Mouse (Mus musculus) intestine, postnatal 0 days (tissue): ENCODE results near the gene Gimap8. TPM values are rescaled to one million over a fixed set of nuclear protein-coding genes. Genes with fewer than 3 reads are reported as not detected.
A peak's percentile ranks its signal among the peaks of the same experiment; 100 is the strongest.

Experiments
- ATAC-seq: fragments of 200-750 bp; cut with Nextera tagmentation; 2 replicates; pipeline ENCODE4 v1.8.0; 2017; ENCODE audit warnings: mild to moderate bottlenecking, moderate TSS enrichment, moderate library complexity
- H3K27ac ChIP-seq: fragments of 300-500 bp; sonication (generic); 2 replicates; pipeline ENCODE4 v1.5.1; 2014; ENCODE audit warnings: mild to moderate bottlenecking, low read depth, low read length, moderate library complexity
- H3K27me3 ChIP-seq: fragments of 300-500 bp; sonication (generic); replicated peaks from 2 replicates; pipeline ENCODE4 v1.6.1; 2014; ENCODE audit warnings: low read length, mixed read lengths; ENCODE audit not compliant: control insufficient read depth, insufficient read depth
- H3K36me3 ChIP-seq: fragments of 300-500 bp; sonication (generic); 2 replicates; pipeline ENCODE4 v1.6.1; 2014; ENCODE audit warnings: mild to moderate bottlenecking, moderate library complexity; ENCODE audit not compliant: control insufficient read depth, insufficient read depth
- H3K4me1 ChIP-seq: fragments of 300-500 bp; sonication (generic); replicated peaks from 2 replicates; pipeline ENCODE4 v1.6.1; 2014; ENCODE audit warnings: antibody characterized with exemption, low read length, mixed read lengths; ENCODE audit not compliant: control insufficient read depth, insufficient read depth
- H3K4me2 ChIP-seq: fragments of 300-500 bp; sonication (generic); replicated peaks from 2 replicates; pipeline ENCODE4 v1.6.1; 2014; ENCODE audit warnings: low read depth, mild to moderate bottlenecking, moderate library complexity
- H3K4me3 ChIP-seq: fragments of 300-500 bp; sonication (generic); 2 replicates; pipeline ENCODE4 v1.5.1; 2014; ENCODE audit warnings: low read depth, low read length
- H3K9ac ChIP-seq: fragments of 300-500 bp; sonication (generic); 2 replicates; pipeline ENCODE4 v1.6.1; 2014; ENCODE audit warnings: mild to moderate bottlenecking, low read depth, low read length
- H3K9me3 ChIP-seq: fragments of 300-500 bp; sonication (generic); 2 replicates; pipeline ENCODE4 v1.6.1; 2016; ENCODE audit warnings: mixed run types; ENCODE audit not compliant: control insufficient read depth
- CTCF ChIP-seq: sonication (generic); IDR thresholded peaks from 2 replicates; pipeline ENCODE4 v1.5.1; 2016; ENCODE audit warnings: low read depth, mild to moderate bottlenecking, control low read depth, antibody characterized with exemption, moderate library complexity
- WGBS: fragments of 180-500 bp; shearing (Covaris S2); extraction: QIAGEN DNeasy Blood & Tissue Kit; methylation state at CpG from one replicate; pipeline ENCODE4 v1.1.7; 2014; 5-methylcytosine and 5-hydroxymethylcytosine counted together
- polyA plus RNA-seq: library from polyadenylated mRNA; unstranded; fragments of >200 nt; fragmentation: Nextera tagmentation; extraction: Ambion mirVana; gene quantifications from 2 replicates; pipeline ENCODE4 v1.2.1, GENCODE M21; 2015

The Gimap8 gene
- polyA plus RNA-seq, 1 experiment from 2014 or later = 1.1 TPM

DNA sequence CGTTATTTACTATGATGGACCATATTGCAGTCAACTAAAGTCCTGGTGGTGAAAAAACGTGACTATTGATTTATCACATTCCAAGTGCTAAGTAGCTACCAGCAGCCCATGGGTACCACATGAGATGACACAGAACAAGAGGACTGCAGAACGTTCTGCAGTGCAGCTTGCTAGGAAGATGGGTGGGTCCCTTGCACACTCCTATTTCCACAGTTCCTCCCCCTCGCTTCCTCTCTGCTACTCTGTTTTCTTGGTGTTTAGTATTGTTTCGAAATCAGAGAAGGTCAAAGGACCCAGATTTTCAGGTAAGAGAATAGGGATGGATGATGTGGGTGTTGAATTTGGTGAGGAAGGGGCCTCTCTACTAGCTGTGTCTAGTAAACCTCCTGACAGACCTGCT lies 37.3 kb downstream of the Gimap8 start, which contains the start of gene Gimap4:
Gene Gimap4 (plus strand): TSS at position 231 of the 400 bp plus-strand sequence.
- Histone ChIP-seq H3K27ac (no peak within 1 kb of the TSS; the same call in 1 of the 2 replicates), H3K9me3 (no peaks in the 10 kb centered on the region), H3K27me3 (no peaks in the 10 kb centered on the region), H3K36me3 (no peaks in the 10 kb centered on the region), H3K4me1 (no peaks in the 10 kb centered on the region), H3K4me2 (0 out of 2 replicates have a peak within 1 kb of the TSS, but pooled peaks have one; percentile 17), H3K4me3 (no peak within 1 kb of the TSS), H3K9ac (no peak within 1 kb of the TSS)
- no peak for ATAC-seq
- TF ChIP-seq CTCF = no peak
- WGBS = 63% methylated on average over 5 of the region's 5 CpGs

DNA sequence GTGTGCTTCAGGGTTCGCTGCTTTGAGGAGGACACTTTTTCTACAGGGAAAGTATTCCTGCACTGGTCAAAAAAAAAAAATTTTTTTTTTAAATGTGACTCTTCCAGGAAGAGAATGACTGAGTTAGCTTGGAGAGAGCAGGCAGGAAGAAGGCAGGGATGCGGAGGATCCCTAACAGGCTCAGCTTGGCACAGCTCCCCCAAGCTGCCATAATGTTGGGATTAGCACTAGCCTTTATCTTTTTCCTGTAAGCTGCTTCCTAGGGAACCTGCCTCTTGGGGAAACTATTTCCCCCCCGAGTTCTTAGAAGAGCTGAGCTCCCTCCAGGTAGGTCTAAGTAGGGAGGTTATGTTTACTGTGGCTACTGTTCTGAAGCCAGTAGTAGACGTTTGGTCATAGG lies 37.8 kb downstream of the Gimap8 start:
- Histone ChIP-seq H3K4me2 (0 out of 2 replicates have a peak overlapping the region, but pooled peaks have one; percentile 17), H3K27ac (no peak overlapping the region; the same call in 1 of the 2 replicates), H3K4me3 (no peak overlapping the region), H3K36me3 (no peaks in the 10 kb centered on the region), H3K9ac (no peak overlapping the region), H3K9me3 (no peaks in the 10 kb centered on the region), H3K27me3 (no peaks in the 10 kb centered on the region), H3K4me1 (no peaks in the 10 kb centered on the region)
- ATAC-seq = no peak
- 69% methylated on average over 4 of the region's 4 CpGs for WGBS
- TF ChIP-seq CTCF = 0 out of 2 replicates have a peak, but pooled peaks have one; percentile 5

DNA sequence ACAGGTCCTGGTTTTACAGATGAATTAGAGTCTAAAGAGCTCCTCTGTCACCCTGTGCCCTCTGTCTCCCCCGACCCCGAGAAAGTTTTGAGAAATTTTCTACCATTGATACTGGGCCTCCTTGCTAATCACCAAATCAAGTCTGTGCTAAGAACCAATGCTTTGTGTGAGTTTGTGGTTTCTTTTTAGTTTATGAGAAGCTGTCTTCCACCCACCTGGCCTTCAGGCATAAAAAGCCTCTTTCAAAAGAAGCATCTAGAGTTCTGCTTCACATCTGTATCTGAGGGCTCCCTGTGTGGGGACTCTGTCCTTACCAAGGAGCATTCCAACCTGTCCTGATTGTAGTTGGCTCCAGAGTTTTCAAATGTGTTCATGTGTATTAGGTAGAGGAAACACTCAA lies 38.2 kb downstream of the Gimap8 start:
- Histone ChIP-seq H3K4me2 (no peak overlapping the region), H3K9ac (no peak overlapping the region), H3K4me3 (no peak overlapping the region)

DNA sequence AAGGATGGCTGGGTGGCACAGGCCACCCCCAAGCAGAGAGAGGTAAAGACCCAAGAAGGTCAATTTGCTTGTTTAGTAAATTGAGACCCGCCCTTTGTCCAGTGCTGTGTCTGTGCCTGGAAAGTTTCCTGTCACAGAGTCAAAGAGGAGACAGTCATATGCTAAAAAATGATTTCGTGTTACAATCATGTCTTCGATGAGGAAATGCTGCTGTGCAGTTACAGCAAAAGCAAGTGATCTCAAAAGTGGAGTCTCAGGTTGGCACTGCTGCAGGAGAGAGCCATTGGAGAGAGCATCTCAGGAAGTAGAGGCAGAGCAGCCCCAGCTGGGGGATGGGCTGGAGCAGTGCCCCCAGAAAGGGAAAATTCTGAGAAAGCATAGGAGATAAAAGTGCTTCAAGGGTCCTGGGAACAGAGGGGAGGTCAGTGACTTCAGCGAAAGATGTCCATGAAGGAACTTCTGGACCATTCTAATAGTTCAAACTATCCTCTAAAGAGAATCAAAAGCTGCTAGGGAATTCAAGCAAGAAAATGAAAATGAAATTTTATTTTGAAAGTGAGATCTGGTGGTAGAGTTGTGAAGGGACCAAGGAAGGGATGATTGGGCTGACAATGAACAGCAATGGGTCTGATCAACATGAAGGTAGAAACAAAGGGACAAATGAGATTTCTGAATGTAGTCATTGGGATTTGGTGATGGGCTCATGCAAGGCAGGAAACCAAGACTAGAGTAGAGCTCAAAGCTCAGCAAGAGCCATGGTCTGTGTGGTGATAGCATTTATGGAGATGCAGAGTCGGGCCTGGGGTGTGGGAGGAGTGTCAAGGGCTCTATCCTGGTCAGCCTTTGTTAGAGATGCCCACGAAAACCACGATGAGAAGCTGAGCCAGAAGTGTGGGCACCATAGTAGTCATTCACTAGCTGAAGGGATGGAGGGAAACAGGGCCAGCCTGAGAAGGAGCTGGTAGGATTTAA lies 38.9 kb downstream of the Gimap8 start:
- H3K9me3 ChIP-seq = no peaks in the 10 kb centered on the region
- TF ChIP-seq CTCF = no peak
- no peak overlapping the region for H3K4me2 ChIP-seq
- H3K9ac ChIP-seq = no peak overlapping the region
- no peak overlapping the region for H3K27ac ChIP-seq
- no peak for ATAC-seq
- no peaks in the 10 kb centered on the region for H3K4me1 ChIP-seq
- 87% methylated on average over 7 of the region's 7 CpGs for WGBS
- H3K4me3 ChIP-seq = no peak overlapping the region
- no peaks in the 10 kb centered on the region for H3K27me3 ChIP-seq
- H3K36me3 ChIP-seq = no peaks in the 10 kb centered on the region

More for the DNA sequence above, 38.2 kb downstream of the Gimap8 start:
- H3K27me3 ChIP-seq = no peaks in the 10 kb centered on the region
- WGBS = 94% methylated on average over 2 of the region's 2 CpGs
- no peak for TF ChIP-seq CTCF
- no peaks in the 10 kb centered on the region for H3K4me1 ChIP-seq
- no peaks in the 10 kb centered on the region for H3K9me3 ChIP-seq
- ATAC-seq = no peak
- H3K36me3 ChIP-seq = no peaks in the 10 kb centered on the region
- no peak overlapping the region; the same call in 1 of the 2 replicates for H3K27ac ChIP-seq

DNA sequence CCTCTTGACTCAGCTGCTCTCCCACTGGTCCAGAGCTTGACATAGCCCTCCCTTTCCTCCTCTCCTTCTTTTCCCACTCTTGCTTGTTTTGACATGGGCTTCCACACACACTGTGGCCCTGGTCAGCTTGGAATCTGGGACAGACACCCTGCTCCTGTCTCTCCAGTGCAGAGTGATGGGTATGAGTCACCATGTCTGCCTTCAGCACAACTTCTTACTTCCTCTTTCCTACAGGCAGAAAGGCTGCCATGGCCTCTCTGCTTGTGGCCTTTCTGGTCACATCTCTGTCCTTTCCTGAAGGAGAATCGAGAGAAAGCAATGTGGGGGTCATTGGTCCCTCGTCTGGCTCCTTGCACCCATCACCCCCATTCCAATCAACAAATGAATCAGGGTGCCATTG lies 40.0 kb downstream of the Gimap8 start:
- Histone ChIP-seq H3K27ac (no peak overlapping the region), H3K36me3 (no peaks in the 10 kb centered on the region), H3K4me1 (no peaks in the 10 kb centered on the region), H3K27me3 (no peaks in the 10 kb centered on the region), H3K4me3 (no peak overlapping the region), H3K9ac (no peak overlapping the region), H3K9me3 (no peaks in the 10 kb centered on the region), H3K4me2 (no peak overlapping the region)
- no peak for ATAC-seq
- WGBS = 84% methylated on average over 2 of the region's 2 CpGs
- no peak for TF ChIP-seq CTCF

DNA sequence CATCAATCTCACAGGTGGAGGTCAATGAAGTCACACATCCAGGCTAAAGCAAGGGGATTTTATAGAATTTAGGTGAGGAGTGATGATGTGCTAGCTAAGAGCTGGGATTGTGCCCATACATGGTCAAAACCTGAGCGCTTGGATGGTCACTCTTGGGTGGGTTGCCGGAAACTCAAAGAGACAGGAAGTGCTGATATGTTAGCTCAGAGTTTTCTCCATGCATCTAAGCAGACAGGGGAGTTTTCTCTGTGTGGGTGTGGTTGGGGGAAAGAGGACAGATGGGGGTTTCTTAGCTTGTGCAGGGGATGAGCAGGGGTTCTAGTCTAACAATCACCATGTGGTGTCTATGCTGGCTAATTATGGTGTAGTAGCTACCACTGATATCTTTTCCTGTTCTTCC lies 42.3 kb downstream of the Gimap8 start:
- Histone ChIP-seq H3K27me3 (no peaks in the 10 kb centered on the region), H3K27ac (no peak overlapping the region), H3K4me3 (no peak overlapping the region), H3K4me1 (no peaks in the 10 kb centered on the region), H3K36me3 (no peaks in the 10 kb centered on the region), H3K4me2 (no peak overlapping the region), H3K9me3 (no peaks in the 10 kb centered on the region), H3K9ac (no peak overlapping the region)
- TF ChIP-seq CTCF = no peak
- no peak for ATAC-seq
- WGBS = 88% methylated on average over 2 of the region's 2 CpGs
